Mouse (Mus musculus) v-Abl transformed pro-B cells (cell line): Measurements from ENCODE around the gene Ccdc15.

Experiments
- in situ Hi-C, 2 experiments: fragments of 400-800 bp; cut with MboI; formaldehyde crosslinking; loops; one replicate each; pipeline ENCODE4 v1.15.1; 2025; ENCODE audit not compliant: unreplicated experiment in 2 of 2

Ccdc15 gene

DNA sequence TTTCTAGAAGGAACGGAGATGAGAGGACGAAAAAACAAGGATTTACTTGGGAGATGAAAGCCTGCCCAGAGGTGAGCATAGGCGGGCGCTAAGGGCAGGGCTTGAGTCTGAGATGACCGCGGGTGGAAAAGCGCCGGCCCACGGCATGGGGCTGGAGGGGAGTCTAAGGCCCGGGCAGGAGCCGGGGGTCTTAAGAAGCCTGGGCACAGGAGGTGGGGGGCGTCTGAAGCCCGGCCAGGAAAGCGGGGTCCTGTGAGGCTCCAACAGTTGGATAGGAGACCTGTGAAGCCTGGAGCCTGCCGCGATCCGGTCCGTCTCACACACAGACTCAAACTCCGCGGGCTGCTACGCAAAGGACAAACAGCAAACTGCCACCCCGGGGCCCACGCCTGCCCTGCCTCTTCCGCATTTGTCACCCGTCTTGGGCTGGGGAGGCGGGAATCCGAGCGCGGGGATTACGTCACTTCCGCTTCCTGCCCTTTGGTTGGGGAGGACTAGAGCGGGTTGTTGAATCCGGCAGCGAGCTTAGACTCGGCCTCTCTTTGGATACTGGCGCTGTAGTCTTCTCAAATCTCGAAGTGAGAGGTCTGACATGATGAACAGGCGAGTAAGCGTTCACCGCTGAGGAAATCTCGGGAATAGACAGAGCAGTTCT, at the start of gene Ccdc15:
TSS of gene Ccdc15 (minus strand) at position 445 of the 655 bp plus-strand sequence.
- in situ Hi-C loops = loop anchor here (25.0 kb wide), 2 partner anchors 586 to 1786 kb away; partner anchors contain the start of genes Stt3a (in 2 of the 2), Ddx25 (in 1 of the 2), Hyls1 (in 1 of the 2) and Pate2 (in 1 of the 2)

- in situ Hi-C loops = no loop called here
These were observed 45.4 kb upstream of the Ccdc15 start for GRCm38 (mm10) chr9:37393482-37394131.

DNA sequence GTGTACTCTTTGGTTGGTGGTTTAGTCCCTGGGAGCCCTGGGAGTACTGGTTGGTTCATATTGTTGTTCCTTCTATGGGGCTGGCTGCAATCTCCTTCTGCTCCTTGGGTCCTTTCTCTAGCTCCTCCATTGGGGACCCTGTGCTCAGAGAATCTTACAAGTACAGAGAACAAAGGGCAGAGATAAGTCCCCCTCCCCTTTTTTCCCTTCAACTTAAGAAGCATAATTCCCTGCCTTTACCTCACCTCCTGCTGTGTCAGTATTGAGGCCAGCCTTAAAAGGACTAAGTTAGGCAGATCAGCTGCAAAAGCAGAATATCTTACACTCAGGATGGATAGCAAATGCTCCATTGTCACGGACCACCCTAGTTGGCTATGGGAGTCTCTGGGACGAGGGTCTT, 43.8 kb upstream of the Ccdc15 start:
- in situ Hi-C loops = no loop called here

DNA sequence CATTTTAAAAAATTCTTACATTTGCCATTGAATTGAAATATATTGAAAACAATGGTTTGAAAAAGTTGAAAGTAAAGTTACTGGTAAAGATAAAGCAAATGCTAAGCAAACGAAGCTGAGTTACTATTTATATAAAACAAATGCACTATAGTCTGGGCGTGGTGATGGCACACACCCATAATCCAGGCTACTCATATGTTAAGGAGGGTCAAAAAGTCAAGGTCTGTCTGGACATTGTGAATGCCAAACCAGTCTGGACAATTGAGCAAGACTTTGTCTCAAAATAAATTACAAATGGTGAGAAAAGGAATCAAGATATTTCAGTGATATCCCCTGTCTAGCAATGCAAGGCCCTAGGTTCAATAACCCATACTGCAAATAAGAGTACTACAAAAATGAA, 42.7 kb upstream of the Ccdc15 start:
- in situ Hi-C loops = no loop called here

DNA sequence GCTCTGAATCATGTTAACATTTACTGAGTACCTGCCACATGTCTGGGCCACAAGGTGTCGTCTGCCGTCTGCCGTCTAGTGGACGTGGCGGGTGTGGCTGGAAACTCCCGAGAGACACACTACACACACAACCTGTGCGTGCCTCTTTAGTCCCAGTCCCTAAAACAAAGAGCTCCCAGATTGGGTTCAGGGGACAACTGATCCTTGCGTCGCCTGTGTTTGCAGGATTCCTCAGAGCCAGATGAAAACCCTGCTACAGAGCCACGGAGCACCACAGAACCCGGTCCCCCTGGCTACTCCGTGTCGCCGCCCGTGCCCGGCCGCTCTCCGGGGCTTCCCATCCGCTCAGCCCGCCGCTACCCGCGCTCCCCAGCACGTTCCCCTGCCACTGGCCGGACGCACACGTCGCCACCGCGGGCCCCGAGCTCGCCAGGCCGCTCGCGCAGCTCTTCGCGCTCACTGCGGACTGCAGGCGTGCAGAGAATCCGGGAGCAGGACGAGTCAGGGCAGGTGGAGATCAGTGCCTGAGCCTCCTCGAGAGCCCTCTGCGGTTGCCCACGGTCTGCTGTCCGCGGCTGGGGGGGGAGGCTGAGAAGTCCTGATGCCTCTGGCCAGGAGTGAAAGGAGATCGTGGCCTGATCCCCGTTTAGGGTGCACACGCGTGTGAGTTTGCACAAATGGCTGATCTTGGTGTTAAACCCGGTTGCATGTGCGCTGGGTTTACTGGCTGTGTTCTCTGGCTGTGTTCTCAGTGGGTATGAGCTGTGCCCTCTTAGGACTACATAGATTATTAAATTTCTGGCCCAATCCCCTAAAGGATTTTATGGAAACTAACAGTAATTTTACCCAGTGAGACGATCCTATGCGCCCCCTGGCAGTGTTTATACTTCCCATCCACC, 36.3 kb upstream of the Ccdc15 start:
- in situ Hi-C loops = no loop called here

GRCm38 (mm10) chr9:37383161-37383560, 34.9 kb upstream of the Ccdc15 start:
- in situ Hi-C loops = no loop called here

- in situ Hi-C loops = no loop called here
These were observed 27.5 kb upstream of the Ccdc15 start for GRCm38 (mm10) chr9:37375718-37376117.

DNA sequence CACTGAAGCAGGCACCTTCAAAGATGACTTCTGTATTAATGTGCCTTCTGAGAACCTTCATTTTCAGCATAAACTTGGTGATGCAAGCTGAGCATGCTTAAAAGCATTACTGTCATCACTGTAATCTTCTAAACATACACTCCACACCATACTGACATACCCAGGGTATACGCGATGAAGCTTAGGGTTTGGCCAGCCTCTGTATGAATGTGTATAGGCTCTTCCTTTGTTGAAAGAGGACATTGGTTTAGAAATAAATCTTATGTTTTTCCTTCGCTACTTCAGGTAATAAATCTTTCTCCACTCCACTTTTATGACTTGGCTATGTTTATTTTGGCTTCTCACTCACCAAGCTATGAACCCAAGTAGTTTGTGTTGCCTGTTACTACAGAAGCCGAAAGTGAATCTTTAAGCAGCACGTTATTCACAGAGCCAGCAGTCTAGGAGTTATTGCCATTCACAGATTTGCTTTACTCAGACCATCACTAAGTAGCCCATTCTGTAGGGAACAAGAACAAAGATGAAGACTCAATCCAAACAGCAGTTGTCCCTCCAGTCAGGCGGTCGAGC, 23.1 kb upstream of the Ccdc15 start:
- in situ Hi-C loops = no loop called here

DNA sequence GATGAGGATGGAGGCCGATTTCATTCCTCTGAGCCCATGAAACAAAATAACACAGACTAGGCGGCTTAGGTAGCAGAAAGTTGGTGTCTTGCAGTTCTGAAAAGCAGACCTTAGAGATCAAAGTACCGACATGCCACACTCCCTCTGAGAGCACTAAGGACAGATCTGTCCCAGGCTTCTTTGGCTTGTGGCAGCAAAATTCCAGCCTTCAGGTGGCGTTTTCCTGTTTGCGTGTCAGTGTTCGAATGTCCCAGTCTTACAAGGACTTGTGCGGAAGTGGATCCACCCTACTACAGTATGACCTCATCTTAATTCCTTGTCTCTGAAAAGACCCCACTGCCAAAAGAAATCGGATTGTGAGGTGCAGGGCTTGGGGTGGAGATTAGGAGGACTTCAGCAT, 20.6 kb upstream of the Ccdc15 start:
- in situ Hi-C loops = no loop called here

DNA sequence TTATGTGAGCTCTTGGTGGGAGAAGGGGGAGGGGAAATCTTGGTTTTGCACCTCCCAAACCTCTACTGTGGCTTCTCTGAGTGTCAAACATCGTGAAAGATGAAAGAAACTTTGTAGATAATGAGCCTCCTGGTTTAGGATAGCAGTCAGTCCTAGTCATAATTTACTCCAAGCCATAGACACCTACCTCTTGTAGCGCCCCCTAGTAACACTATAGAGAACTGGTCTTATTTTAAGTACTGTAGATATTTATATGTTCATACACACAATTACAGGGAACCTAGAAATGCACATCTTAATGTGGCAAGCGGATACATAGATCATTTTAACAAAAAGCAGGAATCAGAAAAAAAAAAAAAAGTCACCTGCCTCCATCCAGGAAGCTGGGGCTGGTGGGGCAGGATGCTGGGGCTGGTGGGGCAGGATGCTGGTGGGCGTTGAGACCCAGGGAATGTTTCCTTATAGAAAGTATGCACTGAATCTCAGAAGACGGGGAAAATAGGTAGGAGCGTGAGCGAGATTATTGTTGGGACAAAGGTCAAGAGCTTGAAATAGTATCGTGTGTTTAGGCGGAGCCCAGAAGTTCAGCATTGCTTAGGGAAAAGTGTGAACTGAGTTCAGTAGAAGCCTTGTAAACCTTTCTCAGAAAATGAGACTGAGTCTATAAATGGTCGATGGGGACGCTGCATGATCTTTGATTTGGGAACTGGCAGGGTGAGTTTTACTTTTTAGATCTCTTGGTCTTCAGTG, 20.0 kb upstream of the Ccdc15 start:
- in situ Hi-C loops = no loop called here

DNA sequence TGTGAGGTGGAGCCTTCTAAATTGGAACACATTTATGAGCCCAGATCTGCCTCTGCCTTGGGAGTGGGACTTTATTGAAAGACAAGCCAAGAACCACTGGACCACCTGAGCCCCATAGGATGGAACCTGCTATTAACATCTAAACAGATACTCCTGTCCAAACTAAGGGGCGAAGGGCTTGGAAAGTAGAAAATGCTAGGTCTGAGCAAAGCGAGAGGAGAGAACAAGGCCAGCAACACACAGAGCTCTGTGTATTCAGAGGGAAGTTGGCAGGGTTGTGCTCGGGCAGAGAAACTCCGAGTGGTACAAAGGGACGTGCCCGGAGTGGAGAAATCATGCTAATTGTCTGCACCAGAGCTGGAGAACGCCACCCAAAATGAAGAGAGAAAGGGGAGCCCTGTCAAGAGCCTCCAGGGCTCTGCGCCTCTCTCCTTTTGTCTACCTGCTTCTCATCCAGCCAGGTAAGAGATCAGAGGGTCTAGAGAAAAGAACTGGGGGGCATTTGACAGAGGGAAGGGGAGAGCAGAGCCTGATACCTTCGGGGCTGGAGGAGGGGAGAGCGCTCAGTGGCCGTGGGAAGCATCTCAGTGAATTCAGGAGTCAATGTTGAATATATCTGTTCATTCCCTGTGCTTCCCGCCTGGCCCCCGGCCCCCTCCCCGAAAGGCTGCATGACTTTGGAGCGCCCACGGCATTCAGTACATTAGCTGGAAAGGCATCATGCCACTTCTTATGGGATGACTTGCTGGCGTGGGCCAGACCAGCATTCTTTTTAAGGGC, 19.3 kb upstream of the Ccdc15 start, which contains the start of gene Hepacam:
TSS of gene Hepacam (plus strand) at position 51 of the 780 bp plus-strand sequence.
- in situ Hi-C loops = no loop called here

DNA sequence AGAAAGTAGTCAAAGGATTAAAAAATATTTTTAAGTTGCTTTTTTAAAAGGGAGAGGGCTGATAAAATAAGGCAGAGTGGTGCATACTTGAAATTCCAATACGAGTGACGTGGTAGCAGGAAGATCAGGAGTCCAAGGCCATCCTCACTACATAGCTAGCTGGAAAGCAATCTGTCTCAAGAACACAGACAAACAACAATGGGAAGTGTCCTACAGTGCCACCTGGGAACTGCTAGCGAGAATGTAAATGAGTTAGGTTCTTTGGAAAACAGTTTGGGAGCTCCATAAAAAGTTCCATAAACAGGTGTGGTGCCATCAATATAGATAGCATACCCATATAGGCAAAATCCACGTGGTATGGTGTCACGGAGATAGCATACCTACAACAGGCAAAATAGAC, 17.5 kb upstream of the Ccdc15 start:
- in situ Hi-C loops = no loop called here

DNA sequence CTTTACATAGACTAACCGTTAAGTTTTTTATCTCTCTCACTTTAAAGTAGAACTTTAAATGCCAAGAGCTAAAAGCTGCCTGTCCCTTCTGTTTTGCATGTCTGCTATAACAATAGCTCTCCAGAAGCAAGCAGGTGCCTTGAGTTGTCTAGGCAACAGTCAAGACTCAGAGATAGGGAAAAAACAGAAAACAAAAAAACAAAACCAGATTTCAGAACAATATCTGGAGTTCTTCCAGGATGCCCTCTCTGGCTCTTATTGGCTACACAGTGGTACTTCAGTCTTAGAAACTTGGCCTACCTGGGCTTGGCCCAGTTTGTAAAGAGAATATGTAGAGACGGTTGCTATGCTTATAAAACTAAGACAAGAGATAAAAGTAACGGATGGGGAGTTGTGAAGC, 16.2 kb upstream of the Ccdc15 start:
- in situ Hi-C loops = no loop called here

DNA sequence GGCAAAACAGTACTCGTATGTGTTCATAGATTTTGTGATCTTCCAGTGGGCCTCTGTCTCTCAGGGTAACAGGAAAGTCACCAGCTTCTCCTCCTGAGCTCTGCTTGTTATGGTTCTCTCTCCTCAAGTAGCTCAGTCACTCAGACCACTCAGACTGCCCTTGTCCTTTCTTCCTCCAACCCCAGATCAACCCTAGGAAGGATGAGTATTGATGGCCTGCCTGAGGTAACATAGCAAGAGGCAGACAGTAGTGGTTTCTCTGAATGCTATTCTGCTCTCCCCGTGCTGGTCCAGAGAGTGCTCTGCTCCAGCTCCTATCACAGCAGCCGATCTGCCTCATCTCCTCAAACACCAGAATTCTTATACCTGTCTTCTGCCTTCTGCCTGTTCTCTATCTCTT, 15.3 kb upstream of the Ccdc15 start:
- in situ Hi-C loops = no loop called here

DNA sequence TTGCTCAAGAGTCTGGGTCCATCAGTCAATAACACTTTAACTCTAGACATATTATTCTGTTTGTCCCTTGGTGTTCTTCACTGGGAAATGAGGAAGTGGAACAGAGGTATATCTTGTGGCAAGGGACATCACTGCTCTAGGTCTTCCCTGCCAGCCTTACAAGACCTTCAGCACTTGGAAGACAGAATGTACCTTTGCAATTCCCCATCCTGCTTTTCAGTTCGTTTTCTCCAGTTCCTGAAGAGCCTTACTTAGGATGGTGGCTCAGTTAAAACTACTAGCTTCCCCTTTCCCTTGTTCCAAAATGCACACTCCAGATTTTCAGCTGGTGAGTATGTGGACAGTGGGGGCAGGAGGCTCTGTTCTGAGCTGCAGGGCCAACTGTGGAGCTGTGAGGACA, 14.6 kb upstream of the Ccdc15 start:
- in situ Hi-C loops = no loop called here

DNA sequence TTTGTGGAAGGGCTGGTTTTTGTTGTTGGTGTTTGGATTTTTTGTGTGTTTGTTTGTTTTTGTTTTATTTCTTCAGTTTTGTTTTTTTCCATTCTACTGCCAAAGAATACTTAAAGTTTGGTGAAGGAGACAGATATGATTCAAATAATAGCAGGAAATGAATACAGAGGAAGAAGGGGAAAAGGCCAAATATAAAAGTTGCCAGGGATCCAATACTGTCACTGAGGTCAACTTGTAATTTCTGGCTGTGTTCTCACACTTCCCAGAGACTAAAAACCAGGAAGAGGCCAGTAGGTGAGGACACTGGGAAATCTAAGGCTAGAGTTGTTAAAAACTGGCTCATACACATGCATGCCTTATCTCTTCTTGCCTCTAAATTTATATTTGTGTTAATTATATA, 13.9 kb upstream of the Ccdc15 start:
- in situ Hi-C loops = no loop called here

- in situ Hi-C loops = no loop called here
These were observed 11.3 kb upstream of the Ccdc15 start for GRCm38 (mm10) chr9:37359331-37360220.

DNA sequence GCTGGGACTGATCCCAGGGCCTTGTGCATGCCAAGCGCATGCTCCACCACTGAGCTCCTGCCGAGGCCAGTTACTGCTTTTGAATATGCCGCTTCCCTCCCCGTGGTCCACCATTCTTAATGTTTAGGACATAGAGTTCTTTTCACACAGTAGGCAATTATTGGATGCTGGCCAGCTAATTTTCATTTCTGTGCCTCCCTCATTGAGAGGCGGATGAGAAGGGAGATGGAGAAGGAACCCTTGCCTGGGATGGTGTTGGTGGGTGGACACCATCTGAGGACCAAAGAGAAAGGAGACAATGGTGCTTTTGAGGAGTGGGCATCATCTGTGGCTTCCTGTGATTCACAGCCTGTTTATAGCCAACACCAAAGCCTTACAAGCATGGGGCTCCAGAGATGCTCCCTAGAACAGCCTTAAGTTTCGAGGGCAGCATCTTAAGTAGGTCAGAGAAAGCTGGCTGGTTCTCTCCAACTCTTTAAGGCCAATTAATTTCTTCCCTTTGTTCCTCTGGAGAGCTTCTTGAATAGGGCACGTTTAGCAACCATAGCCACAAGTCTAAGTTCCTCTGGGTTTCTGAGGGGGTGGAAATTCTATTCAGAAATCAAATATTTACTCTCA, 10.6 kb upstream of the Ccdc15 start:
- in situ Hi-C loops = no loop called here
